Mouse (Mus musculus) cerebellum, postnatal 14 days (tissue): ENCODE data around the gene Vmn1r100.
"Not testable (repeated sequence)": the region's sequence is repeated elsewhere in the genome, so short reads cannot be mapped to it uniquely, and the experiment has no call there.

Experiments
- DNase-seq, 2 experiments: peaks; one replicate each; pipeline ENCODE4 v3.0.0; 2021; ENCODE audit warnings: mixed read lengths in 2 of 2

The Vmn1r100 gene

DNA sequence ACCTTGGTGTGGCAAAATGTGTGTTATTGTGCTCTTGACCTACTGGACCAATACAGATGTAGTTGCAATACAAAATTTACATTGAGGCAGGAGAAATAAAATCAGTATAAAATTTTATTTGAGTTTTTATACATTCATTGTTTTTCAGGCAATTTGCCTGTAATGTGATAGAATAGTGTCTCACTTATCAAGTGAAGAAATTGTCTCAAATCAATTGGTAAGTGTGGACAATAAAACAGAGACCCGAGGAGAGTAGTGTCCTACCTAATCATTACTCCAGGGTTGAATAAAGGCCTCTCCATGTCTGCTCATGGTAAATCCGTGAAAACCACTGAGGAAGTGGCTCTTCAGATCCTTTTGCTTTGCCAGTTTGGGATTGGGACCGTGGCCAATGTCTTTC, at the start of gene Vmn1r100:
TSS of gene Vmn1r100 (plus strand) at position 301 of the 400 bp plus-strand sequence.
- DNase-seq = not testable (repeated sequence)

DNA sequence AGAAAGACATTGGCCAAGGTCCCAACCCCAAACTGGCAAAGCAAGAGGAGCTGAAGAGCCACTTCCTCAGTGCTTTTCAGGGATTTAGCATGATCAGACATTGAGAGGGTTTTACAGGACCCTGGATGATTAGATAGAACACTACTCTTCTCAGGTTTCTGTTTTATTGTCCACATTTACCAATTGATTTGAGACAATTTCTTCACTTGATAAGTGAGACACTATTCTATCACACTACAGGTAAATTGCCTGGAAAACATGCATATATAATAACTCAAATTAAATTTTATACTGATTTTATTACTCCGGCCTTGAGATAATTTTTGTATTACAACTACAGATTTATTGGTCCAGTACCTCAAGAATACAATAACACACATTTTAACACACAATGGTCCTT, 42.4 kb upstream of the Vmn1r100 start, which contains the start of gene Gm5728:
TSS of gene Gm5728 (minus strand) at position 101 of the 400 bp plus-strand sequence.
- not testable (repeated sequence) for DNase-seq

DNA sequence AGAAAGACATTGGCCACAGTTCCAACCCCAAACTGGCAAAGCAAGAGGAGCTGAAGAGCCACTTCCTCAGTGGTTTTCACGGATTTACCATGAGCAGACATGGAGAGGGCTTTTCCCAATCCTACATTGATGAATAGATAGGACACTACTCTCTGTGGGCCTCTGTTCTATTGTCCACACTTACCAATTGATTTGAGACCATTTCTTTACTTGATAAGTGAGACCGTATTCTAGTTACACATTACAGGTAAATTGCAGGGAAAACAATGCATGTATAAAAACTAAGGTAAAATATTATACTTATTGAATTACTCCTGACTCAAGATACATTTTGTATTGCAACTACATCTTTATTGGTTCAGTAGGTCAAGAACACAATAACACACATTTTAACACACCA, 24.8 kb downstream of the Vmn1r100 start, which contains the start of gene Vmn1r101:
TSS of gene Vmn1r101 (minus strand) at position 101 of the 400 bp plus-strand sequence.
- DNase-seq = not testable (repeated sequence)
